Mouse (Mus musculus): ENCODE results near the gene Hsdl1.

GRCm38 (mm10) chr8:119591456-119591855, 16.5 kb upstream of the Hsdl1 start:
- TF ChIP-seq CTCF (IDR thresholded peaks at IDR 0.05; ENCODE audit: low read depth): no peak
- TF ChIP-seq EP300 (IDR thresholded peaks at IDR 0.05; ENCODE audit: low read depth): no peak

All from liver, embryonic 14.5 days (tissue).